Mouse (Mus musculus) hindbrain, embryonic 13.5 days (tissue): ENCODE results near the gene Cnn3. TPM values are rescaled to one million over a fixed set of nuclear protein-coding genes. Genes with fewer than 3 reads are reported as not detected.

Experiments
- ATAC-seq: fragments of 200-750 bp; cut with Nextera tagmentation; 2 replicates; pipeline ENCODE4 v1.8.0; 2017; ENCODE audit warnings: moderate TSS enrichment; ENCODE audit not compliant: low FRiP score
- H3K27ac ChIP-seq: fragments of 300-500 bp; sonication (generic); 2 replicates; pipeline ENCODE4 v1.5.1; 2015; ENCODE audit warnings: inconsistent platforms, mild to moderate bottlenecking, moderate library complexity
- H3K27me3 ChIP-seq: fragments of 300-500 bp; sonication (generic); 2 replicates; pipeline ENCODE4 v1.6.1; 2015; ENCODE audit warnings: mild to moderate bottlenecking, inconsistent platforms
- H3K36me3 ChIP-seq: fragments of 300-500 bp; sonication (generic); 2 replicates; pipeline ENCODE4 v1.6.1; 2015; ENCODE audit warnings: mild to moderate bottlenecking, inconsistent platforms
- H3K4me1 ChIP-seq: fragments of 300-500 bp; sonication (generic); replicated peaks from 2 replicates; pipeline ENCODE4 v1.6.1; 2015; ENCODE audit warnings: inconsistent platforms
- H3K4me2 ChIP-seq: fragments of 300-500 bp; sonication (generic); 2 replicates; pipeline ENCODE4 v1.6.1; 2015; ENCODE audit warnings: inconsistent platforms, mild to moderate bottlenecking, moderate library complexity
- H3K4me3 ChIP-seq: fragments of 300-500 bp; sonication (generic); 2 replicates; pipeline ENCODE4 v1.5.1; 2015; ENCODE audit warnings: mild to moderate bottlenecking, inconsistent platforms
- H3K9ac ChIP-seq: fragments of 300-500 bp; sonication (generic); 2 replicates; pipeline ENCODE4 v1.6.1; 2015; ENCODE audit warnings: mild to moderate bottlenecking, inconsistent platforms
- H3K9me3 ChIP-seq: fragments of 300-500 bp; sonication (generic); 2 replicates; pipeline ENCODE4 v1.6.1; 2016; ENCODE audit warnings: inconsistent platforms
- WGBS: fragments of 180-500 bp; shearing (Covaris S2); methylation state at CpG from one replicate; pipeline ENCODE4 v1.1.7; 2015; 5-methylcytosine and 5-hydroxymethylcytosine counted together
- polyA plus RNA-seq: library from polyadenylated mRNA; unstranded; fragments of >200 nt; fragmentation: Nextera tagmentation; extraction: Ambion mirVana; gene quantifications from 2 replicates; pipeline ENCODE4 v1.2.1, GENCODE M21; 2015

Gene Cnn3
- 633 and 654 TPM in 2 replicates for polyA plus RNA-seq

DNA sequence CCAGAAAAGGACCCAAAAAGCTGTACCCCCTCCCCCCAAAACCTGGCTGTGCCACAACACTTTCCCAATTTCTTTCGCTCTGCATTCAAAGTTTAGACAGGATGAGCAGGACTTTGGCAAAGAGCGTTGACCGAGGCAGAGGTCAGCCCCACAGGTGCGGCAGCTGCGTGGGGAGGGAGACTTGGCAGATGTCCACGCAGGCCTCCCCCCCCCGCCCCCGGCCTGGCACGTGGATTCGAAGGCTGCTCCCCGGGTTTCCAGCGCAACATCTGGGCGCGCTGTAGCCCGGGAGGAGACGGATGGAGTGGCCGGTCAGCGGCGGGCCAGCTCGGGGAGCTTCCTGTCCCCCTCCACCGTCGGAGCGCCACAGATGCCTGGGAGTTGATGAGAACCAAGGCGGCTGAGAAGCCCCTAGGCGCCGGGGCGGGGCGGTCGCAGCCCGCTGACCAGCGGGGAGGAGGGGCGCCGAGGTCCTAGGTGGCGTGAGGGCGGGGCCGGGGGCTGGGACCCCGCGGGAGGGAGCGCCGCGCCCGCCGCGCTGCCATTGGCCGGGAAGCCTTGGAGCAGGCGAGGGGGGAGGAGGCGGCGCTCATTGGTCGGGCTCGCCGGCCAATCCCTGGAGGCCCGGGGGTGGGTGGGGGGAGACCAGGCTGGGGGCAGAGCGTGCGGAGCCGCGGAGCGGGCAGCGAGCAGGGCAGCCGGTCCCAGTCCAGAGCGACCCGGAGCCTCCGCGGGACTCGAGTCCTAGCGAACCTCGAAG lies at the start of gene Cnn3:
Gene Cnn3, plus strand, starts transcription at position 637 of the 760 bp plus-strand sequence.
- Histone ChIP-seq H3K9ac (peak within 1 kb of the TSS; percentile 97), H3K4me3 (peak within 1 kb of the TSS; percentile 90), H3K9me3 (no peaks in the 10 kb centered on the region), H3K27me3 (0 out of 2 replicates have a peak, but pooled peaks cover 5% of the 10 kb centered on the region), H3K36me3 (no peaks in the 10 kb centered on the region), H3K4me2 (peak within 1 kb of the TSS; percentile 82), H3K4me1 (peaks cover 38% of the 10 kb centered on the region), H3K27ac (peak within 1 kb of the TSS; percentile 99)
- under 1% methylated on average over 50 of the region's 66 CpGs for WGBS
- peak; percentile 92 for ATAC-seq

DNA sequence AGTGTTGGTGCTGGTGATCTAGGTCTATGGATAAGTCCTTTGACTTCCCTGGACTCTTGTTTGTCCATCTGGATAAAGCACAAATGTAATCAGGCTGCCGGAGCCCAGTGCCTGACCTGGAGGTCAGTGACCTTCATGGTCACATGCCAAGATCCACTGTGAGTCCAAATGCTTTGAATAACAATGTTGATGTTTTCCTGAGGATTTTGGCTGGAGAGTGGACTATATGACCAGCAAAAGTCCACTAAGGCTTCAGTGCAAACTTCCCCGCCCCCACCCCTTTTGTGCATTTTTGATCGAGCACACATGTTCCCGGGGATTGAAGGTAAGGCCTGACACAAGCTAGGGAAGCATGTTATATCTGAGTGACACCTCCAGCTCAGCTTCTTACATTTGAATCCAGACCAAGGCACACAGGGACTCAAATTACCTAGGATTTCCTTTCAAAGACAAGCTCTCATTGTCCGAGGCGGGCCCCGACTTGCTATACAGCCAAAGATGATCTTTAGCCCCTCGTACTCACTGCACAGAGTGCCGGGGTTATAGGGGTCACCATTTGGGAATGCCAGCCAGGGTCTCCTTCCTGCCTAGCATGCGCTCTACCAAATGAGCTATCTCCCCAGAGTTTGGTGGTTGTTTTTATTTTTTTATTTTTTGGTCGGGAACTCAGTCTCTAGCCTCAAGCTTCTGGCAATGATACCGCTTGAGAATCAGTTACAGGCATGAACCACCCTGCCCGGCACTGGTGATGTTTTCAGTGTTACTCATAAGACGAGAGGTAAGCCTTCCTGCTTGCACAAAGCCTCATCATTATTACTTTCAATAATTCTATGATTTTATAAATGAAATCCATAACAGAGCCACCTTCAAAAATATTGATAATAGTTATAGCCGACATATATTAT lies 47.3 kb upstream of the Cnn3 start:
- no peaks in the 10 kb centered on the region for H3K4me1 ChIP-seq
- H3K27me3 ChIP-seq: no peaks in the 10 kb centered on the region
- no peaks in the 10 kb centered on the region for H3K9me3 ChIP-seq
- H3K36me3 ChIP-seq: no peaks in the 10 kb centered on the region
- WGBS: 45% methylated on average over 15 of the region's 15 CpGs
- H3K4me3 ChIP-seq: no peak overlapping the region
- ATAC-seq: no peak
- H3K27ac ChIP-seq: no peak overlapping the region
- H3K4me2 ChIP-seq: no peak overlapping the region
- no peak overlapping the region for H3K9ac ChIP-seq

DNA sequence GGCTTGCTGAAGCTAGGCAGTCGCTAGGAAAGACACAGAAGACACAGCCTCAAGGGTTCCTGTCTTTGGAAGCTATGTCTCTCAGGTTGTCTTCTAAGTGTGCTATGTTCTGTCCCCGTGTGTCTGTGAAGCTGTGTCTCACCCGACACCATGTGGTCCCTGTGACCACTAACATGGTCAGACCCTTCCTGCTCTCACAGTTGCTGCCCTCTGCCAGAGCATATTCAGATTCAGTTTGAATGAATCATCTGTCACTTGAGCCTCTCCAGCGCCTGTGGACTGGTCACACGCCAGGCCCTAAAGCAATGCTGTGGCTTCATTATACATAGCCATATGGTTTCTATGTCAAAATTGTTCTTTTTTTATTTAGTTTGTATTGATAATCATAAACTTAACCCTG lies 46.6 kb upstream of the Cnn3 start:
- no peak overlapping the region for H3K27ac ChIP-seq
- H3K9me3 ChIP-seq: no peaks in the 10 kb centered on the region
- H3K4me3 ChIP-seq: no peak overlapping the region
- H3K9ac ChIP-seq: no peak overlapping the region
- no peak for ATAC-seq
- no peaks in the 10 kb centered on the region for H3K27me3 ChIP-seq
- H3K4me2 ChIP-seq: no peak overlapping the region
- 83% methylated on average over 5 of the region's 5 CpGs for WGBS
- H3K36me3 ChIP-seq: no peaks in the 10 kb centered on the region
- no peaks in the 10 kb centered on the region for H3K4me1 ChIP-seq

DNA sequence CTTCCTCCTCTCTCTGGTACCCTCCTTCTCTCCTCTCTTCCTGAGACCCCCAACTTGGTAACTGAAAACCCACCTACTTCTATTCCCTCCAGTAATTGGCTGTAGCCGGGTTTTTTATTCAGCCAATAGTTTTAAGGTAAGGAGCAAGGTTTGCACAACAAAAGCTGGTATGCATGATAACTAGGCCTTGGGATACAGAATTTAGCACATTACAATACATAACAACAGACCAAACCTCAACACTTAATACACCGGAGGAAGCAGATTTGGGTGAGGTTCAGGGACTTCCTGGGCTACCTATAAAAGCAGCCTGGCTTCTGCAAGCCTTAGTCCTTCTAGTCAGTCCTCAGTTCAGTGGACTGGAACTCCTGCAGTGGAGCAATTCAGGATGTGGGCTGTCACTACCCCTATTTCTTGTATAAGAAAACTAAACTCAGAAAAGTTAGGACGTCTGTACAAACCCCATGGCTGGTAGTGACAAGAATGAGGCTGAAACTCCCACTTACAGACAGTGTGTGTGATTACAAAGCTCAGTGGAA lies 38.8 kb upstream of the Cnn3 start:
- Histone ChIP-seq H3K4me1 (peaks cover 14% of the 10 kb centered on the region), H3K9me3 (no peaks in the 10 kb centered on the region), H3K36me3 (no peaks in the 10 kb centered on the region), H3K27ac (no peak overlapping the region), H3K9ac (no peak overlapping the region), H3K27me3 (no peaks in the 10 kb centered on the region), H3K4me3 (no peak overlapping the region), H3K4me2 (no peak overlapping the region)
- ATAC-seq: no peak
- 76% methylated on average over 3 of the region's 3 CpGs for WGBS

DNA sequence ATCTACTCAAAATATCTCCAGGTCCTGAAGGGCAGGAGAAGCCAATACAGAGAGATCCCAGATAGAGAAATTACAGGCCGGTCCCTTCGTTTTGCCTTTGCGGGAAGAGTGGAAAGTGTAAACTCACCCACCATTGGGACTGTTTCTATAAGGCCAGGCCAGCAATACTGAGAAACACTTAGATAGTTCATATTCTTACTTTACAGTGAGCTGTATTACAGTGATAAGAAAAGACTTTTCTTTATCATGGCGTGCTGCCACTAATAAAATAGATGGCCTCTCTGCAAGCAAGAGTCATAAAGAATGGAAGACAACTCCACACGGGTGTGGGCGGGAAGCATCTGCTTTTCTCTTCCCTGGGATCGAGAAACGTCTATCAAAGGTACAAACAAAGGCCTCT lies 36.9 kb upstream of the Cnn3 start:
- Histone ChIP-seq H3K4me3 (no peak overlapping the region), H3K4me1 (peaks cover 14% of the 10 kb centered on the region), H3K4me2 (no peak overlapping the region), H3K9me3 (no peaks in the 10 kb centered on the region), H3K27ac (0 out of 2 replicates have a peak overlapping the region, but pooled peaks have one; percentile 55), H3K36me3 (no peaks in the 10 kb centered on the region), H3K27me3 (no peaks in the 10 kb centered on the region), H3K9ac (no peak overlapping the region)
- ATAC-seq: no peak
- 59% methylated on average over 8 of the region's 8 CpGs for WGBS

GRCm38 (mm10) chr3:121389860-121390530 lies 36.3 kb upstream of the Cnn3 start:
- Histone ChIP-seq H3K27me3 (no peaks in the 10 kb centered on the region), H3K9ac (0 out of 2 replicates have a peak overlapping the region, but pooled peaks have one; percentile 49), H3K36me3 (no peaks in the 10 kb centered on the region), H3K4me1 (peaks cover 14% of the 10 kb centered on the region), H3K27ac (peak overlapping the region; percentile 55), H3K4me3 (peak overlapping the region; percentile 16), H3K9me3 (no peaks in the 10 kb centered on the region), H3K4me2 (peak overlapping the region; percentile 48)
- peak; percentile 82 for ATAC-seq
- WGBS: 13% methylated on average over 17 of the region's 17 CpGs

DNA sequence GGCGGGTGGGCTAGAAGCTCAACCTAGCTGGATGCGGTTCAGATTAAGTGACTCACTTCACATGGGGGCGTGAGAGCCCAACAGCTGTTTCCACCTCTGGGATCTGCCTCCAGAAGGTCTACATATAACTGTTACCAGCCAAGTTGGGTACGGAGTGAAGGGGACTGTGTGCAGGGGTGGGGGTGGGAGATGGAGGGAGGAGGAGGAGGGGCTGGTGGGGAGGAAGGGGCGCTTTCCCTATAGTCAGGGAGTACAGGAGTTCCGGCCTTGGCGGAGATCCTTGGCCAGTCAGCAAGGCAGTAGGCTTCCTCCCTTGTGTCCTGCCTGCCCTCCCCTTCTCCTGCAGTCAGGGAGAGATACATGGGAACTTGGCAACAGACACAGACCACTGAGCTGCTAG lies 35.6 kb upstream of the Cnn3 start:
- Histone ChIP-seq H3K9me3 (no peaks in the 10 kb centered on the region), H3K4me1 (peaks cover 15% of the 10 kb centered on the region), H3K27ac (peak overlapping the region; percentile 55), H3K9ac (no peak overlapping the region), H3K4me3 (no peak overlapping the region), H3K36me3 (no peaks in the 10 kb centered on the region), H3K27me3 (no peaks in the 10 kb centered on the region), H3K4me2 (peak overlapping the region; percentile 48; the same call in 1 of the 2 replicates)
- WGBS: 37% methylated on average over 7 of the region's 7 CpGs
- peak; percentile 61 for ATAC-seq

DNA sequence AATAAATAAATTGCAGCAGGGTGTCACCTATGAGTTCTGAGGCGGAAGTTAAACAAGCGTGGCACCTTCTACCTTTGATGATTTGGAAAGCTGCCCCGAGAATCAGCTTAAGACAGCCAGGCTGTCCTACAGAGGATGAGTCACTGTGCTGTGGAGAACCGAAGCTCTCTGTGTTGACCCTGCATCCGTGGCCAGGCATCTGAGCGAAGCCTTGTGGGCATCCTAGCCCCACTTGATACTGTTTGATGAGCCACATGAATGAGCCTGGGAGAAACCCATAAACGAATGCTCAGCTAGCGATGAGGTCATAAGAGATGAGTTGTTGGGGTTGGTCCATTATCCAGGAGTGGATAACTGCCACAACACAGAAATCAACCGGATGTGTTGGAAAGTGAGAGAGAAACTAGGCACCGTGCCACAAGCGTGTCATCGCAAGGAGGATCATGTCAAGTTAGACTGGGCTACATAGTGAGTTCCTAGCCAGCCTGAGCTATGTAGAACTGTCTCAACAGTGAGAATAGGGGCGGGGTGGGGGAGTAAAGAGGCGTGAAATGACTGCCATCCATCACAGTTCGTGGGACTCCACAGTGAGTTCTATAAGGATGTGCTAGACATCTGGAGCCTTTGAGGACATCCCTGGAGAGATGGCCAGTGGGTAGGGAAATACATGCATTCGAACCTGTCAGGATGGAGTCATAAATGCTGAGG lies 30.6 kb upstream of the Cnn3 start:
- no peak overlapping the region for H3K4me2 ChIP-seq
- no peaks in the 10 kb centered on the region for H3K36me3 ChIP-seq
- peaks cover 7% of the 10 kb centered on the region for H3K4me1 ChIP-seq
- H3K27ac ChIP-seq: no peak overlapping the region
- no peaks in the 10 kb centered on the region for H3K27me3 ChIP-seq
- 76% methylated on average over 16 of the region's 16 CpGs for WGBS
- no peak overlapping the region for H3K9ac ChIP-seq
- ATAC-seq: no peak
- H3K9me3 ChIP-seq: no peaks in the 10 kb centered on the region
- no peak overlapping the region for H3K4me3 ChIP-seq

- Histone ChIP-seq H3K36me3 (no peaks in the 10 kb centered on the region), H3K4me1 (0 out of 2 replicates have a peak, but pooled peaks cover 4% of the 10 kb centered on the region), H3K27me3 (no peaks in the 10 kb centered on the region), H3K27ac (no peak overlapping the region), H3K9ac (no peak overlapping the region), H3K9me3 (no peaks in the 10 kb centered on the region), H3K4me3 (no peak overlapping the region), H3K4me2 (no peak overlapping the region)
- ATAC-seq: no peak
- WGBS: 79% methylated on average over 7 of the region's 7 CpGs
These were observed 29.7 kb upstream of the Cnn3 start for GRCm38 (mm10) chr3:121396561-121396960.

- Histone ChIP-seq H3K9me3 (no peaks in the 10 kb centered on the region), H3K4me3 (no peak overlapping the region), H3K27me3 (no peaks in the 10 kb centered on the region), H3K9ac (no peak overlapping the region), H3K4me1 (0 out of 2 replicates have a peak, but pooled peaks cover 4% of the 10 kb centered on the region), H3K36me3 (no peaks in the 10 kb centered on the region), H3K27ac (no peak overlapping the region), H3K4me2 (no peak overlapping the region)
- ATAC-seq: no peak
- 84% methylated on average over 6 of the region's 6 CpGs for WGBS
These were observed 29.3 kb upstream of the Cnn3 start for GRCm38 (mm10) chr3:121397007-121397406.

- Histone ChIP-seq H3K4me3 (no peak overlapping the region), H3K9ac (no peak overlapping the region), H3K27me3 (no peaks in the 10 kb centered on the region), H3K27ac (no peak overlapping the region), H3K9me3 (no peaks in the 10 kb centered on the region), H3K4me1 (no peaks in the 10 kb centered on the region), H3K4me2 (no peak overlapping the region), H3K36me3 (no peaks in the 10 kb centered on the region)
- no peak for ATAC-seq
- 85% methylated on average over 4 of the region's 4 CpGs for WGBS
These were observed 24.9 kb upstream of the Cnn3 start for GRCm38 (mm10) chr3:121401384-121401783.
